Mouse (Mus musculus) heart, embryonic 16.5 days (tissue): ENCODE measurements at regions not wholly inside any gene's neighbourhood (a gene's known extent, or its start where the extent isn't known, plus 50 kb on each side); places are given as distances from the start of the nearest gene placed in this dataset.

Source experiments
- ATAC-seq: fragments of 200-750 bp; cut with Nextera tagmentation; replicated peaks from 2 replicates; pipeline ENCODE4 v1.8.0; 2017; ENCODE audit warnings: moderate number of reproducible peaks; ENCODE audit not compliant: insufficient read depth, low FRiP score; ENCODE audit errors: extremely low read depth
- H3K27ac ChIP-seq: fragments of 300-500 bp; sonication (generic); 2 replicates; pipeline ENCODE4 v1.5.1; 2014; ENCODE audit warnings: mild to moderate bottlenecking, low read length, control low read depth, moderate library complexity
- H3K27me3 ChIP-seq: fragments of 300-500 bp; sonication (generic); 2 replicates; pipeline ENCODE4 v1.6.1; 2014; ENCODE audit warnings: low read length, mixed read lengths; ENCODE audit not compliant: control insufficient read depth, insufficient read depth
- H3K36me3 ChIP-seq: fragments of 300-500 bp; sonication (generic); 2 replicates; pipeline ENCODE4 v1.6.1; 2014; ENCODE audit not compliant: control insufficient read depth, insufficient read depth
- H3K4me1 ChIP-seq: fragments of 300-500 bp; sonication (generic); 2 replicates; pipeline ENCODE4 v1.6.1; 2014; ENCODE audit warnings: low read length, mixed read lengths; ENCODE audit not compliant: control insufficient read depth, insufficient read depth
- H3K4me2 ChIP-seq: fragments of 300-500 bp; sonication (generic); 2 replicates; pipeline ENCODE4 v1.6.1; 2014; ENCODE audit warnings: low read depth, mild to moderate bottlenecking, control low read depth, low read length
- H3K4me3 ChIP-seq: fragments of 300-500 bp; sonication (generic); 2 replicates; pipeline ENCODE4 v1.5.1; 2014; ENCODE audit warnings: mild to moderate bottlenecking, control low read depth, low read length
- H3K9ac ChIP-seq: fragments of 300-500 bp; sonication (generic); 2 replicates; pipeline ENCODE4 v1.6.1; 2014; ENCODE audit warnings: low read length, control low read depth
- H3K9me3 ChIP-seq: fragments of 300-500 bp; sonication (generic); replicated peaks from 2 replicates; pipeline ENCODE4 v1.6.1; 2016; ENCODE audit warnings: low read length; ENCODE audit not compliant: control insufficient read depth
- WGBS: fragments of 180-500 bp; shearing (Covaris S2); extraction: QIAGEN DNeasy Blood & Tissue Kit; methylation state at CpG from one replicate; pipeline ENCODE4 v1.1.7; 2014; 5-methylcytosine and 5-hydroxymethylcytosine counted together

- ATAC-seq: no peak
Measured at GRCm38 (mm10) chr13:84638401-84638934, 416.4 kb downstream of the Tmem161b start.

GRCm38 (mm10) chr13:84639087-84640022 is 417.3 kb downstream of the Tmem161b start:
- Histone ChIP-seq H3K27me3 (no peaks in the 10 kb centered on the region), H3K4me1 (no peaks in the 10 kb centered on the region), H3K9ac (no peak overlapping the region), H3K27ac (no peak overlapping the region), H3K4me2 (no peak overlapping the region), H3K9me3 (no peaks in the 10 kb centered on the region), H3K4me3 (no peak overlapping the region), H3K36me3 (no peaks in the 10 kb centered on the region)
- WGBS: 61% methylated on average over 6 of the region's 6 CpGs
- no peak for ATAC-seq

More at GRCm38 (mm10) chr13:84638401-84638934, 416.4 kb downstream of the Tmem161b start:
- Histone ChIP-seq H3K4me2 (no peak overlapping the region), H3K9me3 (no peaks in the 10 kb centered on the region), H3K4me1 (no peaks in the 10 kb centered on the region), H3K27me3 (no peaks in the 10 kb centered on the region), H3K9ac (no peak overlapping the region), H3K4me3 (no peak overlapping the region), H3K36me3 (no peaks in the 10 kb centered on the region), H3K27ac (no peak overlapping the region)
- WGBS: 72% methylated on average over 4 of the region's 4 CpGs

GRCm38 (mm10) chr13:84644024-84644423 is 421.9 kb downstream of the Tmem161b start:
- Histone ChIP-seq H3K9me3 (no peaks in the 10 kb centered on the region), H3K36me3 (no peaks in the 10 kb centered on the region), H3K4me1 (no peaks in the 10 kb centered on the region), H3K27ac (no peak overlapping the region), H3K4me2 (no peak overlapping the region), H3K4me3 (no peak overlapping the region), H3K9ac (no peak overlapping the region), H3K27me3 (no peaks in the 10 kb centered on the region)
- 48% methylated on average over 4 of the region's 4 CpGs for WGBS
- no peak for ATAC-seq

GRCm38 (mm10) chr13:84646899-84647298 is 424.8 kb downstream of the Tmem161b start:
- H3K4me1 ChIP-seq: no peaks in the 10 kb centered on the region
- no peaks in the 10 kb centered on the region for H3K9me3 ChIP-seq
- H3K27me3 ChIP-seq: no peaks in the 10 kb centered on the region
- no peak overlapping the region for H3K9ac ChIP-seq
- no peak overlapping the region for H3K4me2 ChIP-seq
- H3K27ac ChIP-seq: no peak overlapping the region
- no peak for ATAC-seq
- WGBS: 72% methylated on average over 1 of the region's 1 CpGs
- no peak overlapping the region for H3K4me3 ChIP-seq
- no peaks in the 10 kb centered on the region for H3K36me3 ChIP-seq

GRCm38 (mm10) chr13:84648056-84648455 is 426.0 kb downstream of the Tmem161b start:
- no peak for ATAC-seq

GRCm38 (mm10) chr13:84663967-84664366 is 441.9 kb downstream of the Tmem161b start:
- no peak for ATAC-seq

More at GRCm38 (mm10) chr13:84648056-84648455, 426.0 kb downstream of the Tmem161b start:
- no peak overlapping the region for H3K4me2 ChIP-seq
- 35% methylated on average over 1 of the region's 1 CpGs for WGBS
- H3K27me3 ChIP-seq: no peaks in the 10 kb centered on the region
- H3K4me1 ChIP-seq: no peaks in the 10 kb centered on the region
- H3K4me3 ChIP-seq: no peak overlapping the region
- H3K9ac ChIP-seq: no peak overlapping the region
- no peaks in the 10 kb centered on the region for H3K9me3 ChIP-seq
- no peaks in the 10 kb centered on the region for H3K36me3 ChIP-seq
- H3K27ac ChIP-seq: no peak overlapping the region

GRCm38 (mm10) chr13:84680971-84681370 is 458.9 kb downstream of the Tmem161b start:
- no peaks in the 10 kb centered on the region for H3K36me3 ChIP-seq
- H3K4me1 ChIP-seq: no peaks in the 10 kb centered on the region
- H3K9me3 ChIP-seq: no peaks in the 10 kb centered on the region
- ATAC-seq: no peak
- no peak overlapping the region for H3K4me3 ChIP-seq
- H3K4me2 ChIP-seq: no peak overlapping the region
- H3K27me3 ChIP-seq: no peaks in the 10 kb centered on the region
- H3K27ac ChIP-seq: no peak overlapping the region
- WGBS: 69% methylated on average over 2 of the region's 2 CpGs
- no peak overlapping the region for H3K9ac ChIP-seq

More at GRCm38 (mm10) chr13:84663967-84664366, 441.9 kb downstream of the Tmem161b start:
- no peaks in the 10 kb centered on the region for H3K9me3 ChIP-seq
- no peak overlapping the region for H3K27ac ChIP-seq
- no peaks in the 10 kb centered on the region for H3K27me3 ChIP-seq
- no peaks in the 10 kb centered on the region for H3K4me1 ChIP-seq
- 75% methylated on average over 2 of the region's 2 CpGs for WGBS
- H3K9ac ChIP-seq: no peak overlapping the region
- no peaks in the 10 kb centered on the region for H3K36me3 ChIP-seq
- no peak overlapping the region for H3K4me2 ChIP-seq
- no peak overlapping the region for H3K4me3 ChIP-seq

GRCm38 (mm10) chr13:84685930-84686329 is 463.8 kb downstream of the Tmem161b start:
- H3K4me2 ChIP-seq: no peak overlapping the region
- no peaks in the 10 kb centered on the region for H3K27me3 ChIP-seq
- H3K4me1 ChIP-seq: no peaks in the 10 kb centered on the region
- 44% methylated on average over 2 of the region's 2 CpGs for WGBS
- no peaks in the 10 kb centered on the region for H3K36me3 ChIP-seq
- no peak overlapping the region for H3K27ac ChIP-seq
- no peak for ATAC-seq
- H3K9me3 ChIP-seq: no peaks in the 10 kb centered on the region
- H3K9ac ChIP-seq: no peak overlapping the region
- no peak overlapping the region for H3K4me3 ChIP-seq

- 86% methylated on average over 2 of the region's 2 CpGs for WGBS
Measured at GRCm38 (mm10) chr13:84693462-84693861, 471.4 kb downstream of the Tmem161b start.

More at GRCm38 (mm10) chr13:84693462-84693861, 471.4 kb downstream of the Tmem161b start:
- no peaks in the 10 kb centered on the region for H3K9me3 ChIP-seq
- H3K36me3 ChIP-seq: no peaks in the 10 kb centered on the region
- H3K27ac ChIP-seq: no peak overlapping the region
- H3K4me1 ChIP-seq: no peaks in the 10 kb centered on the region
- no peak for ATAC-seq
- no peak overlapping the region for H3K9ac ChIP-seq
- no peak overlapping the region for H3K4me2 ChIP-seq
- H3K4me3 ChIP-seq: no peak overlapping the region
- no peaks in the 10 kb centered on the region for H3K27me3 ChIP-seq
